Mouse (Mus musculus) thymus, adult 2 months (tissue): ENCODE measurements around the gene Samd15.

Source experiments
- CTCF ChIP-seq: fragments of 200-500 bp; IDR thresholded peaks from 2 replicates; pipeline ENCODE4 v1.5.1; 2012; ENCODE audit warnings: mild to moderate bottlenecking, control low read depth, low read length, moderate library complexity, borderline replicate concordance; ENCODE audit not compliant: control insufficient read depth, poor library complexity, insufficient read depth; ENCODE audit errors: extremely low read depth
- POLR2A ChIP-seq: fragments of 200-500 bp; IDR thresholded peaks from 2 replicates; pipeline ENCODE4 v1.6.1; 2012; ENCODE audit warnings: mild to moderate bottlenecking, low read length, control low read depth, moderate library complexity; ENCODE audit not compliant: control insufficient read depth, poor library complexity, insufficient read depth; ENCODE audit errors: extremely low read depth

GRCm38 (mm10) chr12:87196310-87196709, 3.2 kb upstream of the Samd15 start:
- TF ChIP-seq CTCF (no peak), POLR2A (no peak)
